Mouse (Mus musculus): ENCODE measurements around the gene Ppil1. TPM values are rescaled to one million over a fixed set of nuclear protein-coding genes. Genes with fewer than 3 reads are reported as not detected.
"Not testable (repeated sequence)": the region's sequence is repeated elsewhere in the genome, so short reads cannot be mapped to it uniquely, and the experiment has no call there.

The Ppil1 gene
- total RNA-seq, 2 experiments from 2014 or later, result 5.5 to 6.1 TPM

GRCm38 (mm10) chr17:29253684-29254083 is 10.3 kb downstream of the Ppil1 start:
- no peak for DNase-seq (ENCODE audit: low spot score)

GRCm38 (mm10) chr17:29253236-29253635 is 10.8 kb downstream of the Ppil1 start:
- no peak for DNase-seq (ENCODE audit: low spot score)

GRCm38 (mm10) chr17:29251608-29252390 is 12.2 kb downstream of the Ppil1 start:
- peak; percentile 31 for DNase-seq (ENCODE audit: low spot score)

GRCm38 (mm10) chr17:29251006-29251405 is 13.0 kb downstream of the Ppil1 start:
- DNase-seq (ENCODE audit: low spot score), result not testable (repeated sequence)

- no peak for DNase-seq (ENCODE audit: low spot score)
These were observed 14.5 kb downstream of the Ppil1 start for GRCm38 (mm10) chr17:29249512-29249911.

- no peak for DNase-seq (ENCODE audit: low spot score)
These were observed 16.1 kb downstream of the Ppil1 start for GRCm38 (mm10) chr17:29247881-29248280.

GRCm38 (mm10) chr17:29246602-29247001 is 17.4 kb downstream of the Ppil1 start:
- DNase-seq (ENCODE audit: low spot score), result peak; percentile 67

GRCm38 (mm10) chr17:29245725-29246124 is 18.3 kb downstream of the Ppil1 start:
- DNase-seq (ENCODE audit: low spot score), result no peak

- DNase-seq (ENCODE audit: low spot score), result no peak
These were observed 19.1 kb downstream of the Ppil1 start for GRCm38 (mm10) chr17:29244912-29245311.

GRCm38 (mm10) chr17:29238421-29238945 is 25.5 kb downstream of the Ppil1 start:
- DNase-seq (ENCODE audit: low spot score), result no peak

- no peak for DNase-seq (ENCODE audit: low spot score)
These were observed 26.1 kb downstream of the Ppil1 start, which contains the start of gene Cpne5 for GRCm38 (mm10) chr17:29237772-29238420. TSS of gene Cpne5 (minus strand) at chr17:29238167.

- no peak for DNase-seq (ENCODE audit: low spot score)
These were observed 26.7 kb downstream of the Ppil1 start for GRCm38 (mm10) chr17:29237267-29237771.

- no peak for DNase-seq (ENCODE audit: low spot score)
These were observed 27.9 kb downstream of the Ppil1 start for GRCm38 (mm10) chr17:29236111-29236510.

GRCm38 (mm10) chr17:29231109-29231508 is 32.9 kb downstream of the Ppil1 start:
- DNase-seq (ENCODE audit: low spot score), result no peak

- no peak for DNase-seq (ENCODE audit: low spot score)
These were observed 43.4 kb downstream of the Ppil1 start for GRCm38 (mm10) chr17:29220631-29221030.

- no peak for DNase-seq (ENCODE audit: low spot score)
These were observed 46.0 kb downstream of the Ppil1 start for GRCm38 (mm10) chr17:29218017-29218416.

GRCm38 (mm10) chr17:29216078-29216477 is 47.9 kb downstream of the Ppil1 start:
- no peak for DNase-seq (ENCODE audit: low spot score)

- no peak for DNase-seq (ENCODE audit: low spot score)
These were observed 49.3 kb downstream of the Ppil1 start for GRCm38 (mm10) chr17:29214655-29215054.

GRCm38 (mm10) chr17:29214193-29214456 is 49.9 kb downstream of the Ppil1 start:
- DNase-seq (ENCODE audit: low spot score), result no peak

GRCm38 (mm10) chr17:29213381-29214192 is 50.4 kb downstream of the Ppil1 start:
- no peak for DNase-seq (ENCODE audit: low spot score)

- no peak for DNase-seq (ENCODE audit: low spot score)
These were observed 52.1 kb downstream of the Ppil1 start for GRCm38 (mm10) chr17:29211836-29212235.

- DNase-seq (ENCODE audit: low spot score), result no peak
These were observed 53.9 kb downstream of the Ppil1 start for GRCm38 (mm10) chr17:29210037-29210436.
